Mouse (Mus musculus) heart, embryonic 14.5 days (tissue): Measurements from ENCODE around the gene Mafk. TPM values are rescaled to one million over a fixed set of nuclear protein-coding genes. Genes with fewer than 3 reads are reported as not detected.

Source experiments
- ATAC-seq: fragments of 200-750 bp; cut with Nextera tagmentation; 2 replicates; pipeline ENCODE4 v1.8.0; 2017; ENCODE audit warnings: low read depth, moderate TSS enrichment; ENCODE audit not compliant: insufficient number of reproducible peaks, insufficient read depth, low FRiP score
- H3K27ac ChIP-seq, 2 experiments: fragments of 200-500 bp in 1 of 2; fragments of 300-500 bp in 1 of 2; sonication (generic) in 1 of 2; replicated peaks in 1 of 2; 2 replicates each; pipeline ENCODE4 v1.5.1; 2012 to 2014; ENCODE audit warnings: low read depth in 2 of 2, low read length in 2 of 2, control low read depth in 1 of 2, mild to moderate bottlenecking in 1 of 2, mixed read lengths in 1 of 2; ENCODE audit not compliant: control insufficient read depth in 1 of 2, insufficient read depth in 1 of 2
- H3K27me3 ChIP-seq: fragments of 300-500 bp; sonication (generic); 2 replicates; pipeline ENCODE4 v1.6.1; 2014; ENCODE audit warnings: mild to moderate bottlenecking, low read length, control low read depth; ENCODE audit not compliant: control insufficient read depth, insufficient read depth
- H3K36me3 ChIP-seq: fragments of 300-500 bp; sonication (generic); 2 replicates; pipeline ENCODE4 v1.6.1; 2014; ENCODE audit warnings: mild to moderate bottlenecking, control low read depth, low read length, mixed read lengths; ENCODE audit not compliant: control insufficient read depth, insufficient read depth
- H3K4me1 ChIP-seq, 2 experiments: fragments of 200-500 bp in 1 of 2; fragments of 300-500 bp in 1 of 2; sonication (generic) in 1 of 2; 2 replicates each; pipeline ENCODE4 v1.6.1; 2012 to 2014; ENCODE audit warnings: low read length in 2 of 2, control low read depth in 1 of 2, mixed read lengths in 1 of 2; ENCODE audit not compliant: control insufficient read depth in 2 of 2, insufficient read depth in 2 of 2
- H3K4me2 ChIP-seq: fragments of 300-500 bp; sonication (generic); 2 replicates; pipeline ENCODE4 v1.6.1; 2014; ENCODE audit warnings: mild to moderate bottlenecking, low read length
- H3K4me3 ChIP-seq, 2 experiments: fragments of 200-500 bp in 1 of 2; fragments of 300-500 bp in 1 of 2; sonication (generic) in 1 of 2; 2 replicates each; pipeline ENCODE4 v1.5.1; 2012 to 2014; ENCODE audit warnings: low read length in 2 of 2, mild to moderate bottlenecking in 2 of 2, control low read depth in 1 of 2, low read depth in 1 of 2, moderate library complexity in 1 of 2; ENCODE audit not compliant: control insufficient read depth in 1 of 2, insufficient read depth in 1 of 2
- H3K9ac ChIP-seq: fragments of 300-500 bp; sonication (generic); 2 replicates; pipeline ENCODE4 v1.6.1; 2014; ENCODE audit warnings: mild to moderate bottlenecking, low read length
- H3K9me3 ChIP-seq: fragments of 300-500 bp; sonication (generic); 2 replicates; pipeline ENCODE4 v1.6.1; 2016; ENCODE audit warnings: low read length, control low read depth; ENCODE audit not compliant: control insufficient read depth
- WGBS: fragments of 180-500 bp; shearing (Covaris S2); extraction: QIAGEN DNeasy Blood & Tissue Kit; methylation state at CpG from one replicate; pipeline ENCODE4 v1.1.7; 2014; 5-methylcytosine and 5-hydroxymethylcytosine counted together
- polyA plus RNA-seq: library from polyadenylated mRNA; unstranded; fragments of >200 nt; fragmentation: Nextera tagmentation; extraction: Ambion mirVana; gene quantifications from 2 replicates; pipeline ENCODE4 v1.2.1, GENCODE M21; 2014

Gene Mafk
- polyA plus RNA-seq, 1 experiment from 2014 or later, result 11.2 TPM

GRCm38 (mm10) chr5:139803601-139804102, 12.3 kb downstream of the Mafk start:
- H3K4me1 ChIP-seq, result peaks cover 20 to 38% of the 10 kb centered on the region in 2 experiments
- peaks cover 40% of the 10 kb centered on the region for H3K36me3 ChIP-seq
- peak overlapping the region; percentile 41 for H3K4me2 ChIP-seq
- peak overlapping the region; percentile 58 to 79; a peak in 3 of 4 replicates for H3K27ac ChIP-seq
- H3K4me3 ChIP-seq, result no peak overlapping the region
- 5% methylated on average over 12 of the region's 12 CpGs for WGBS
- peak; percentile 49 for ATAC-seq
- no peaks in the 10 kb centered on the region for H3K27me3 ChIP-seq
- H3K9me3 ChIP-seq, result no peaks in the 10 kb centered on the region
- peak overlapping the region; percentile 47 for H3K9ac ChIP-seq

- H3K9ac ChIP-seq, result peak overlapping the region; percentile 47
- WGBS, result 4% methylated on average over 6 of the region's 6 CpGs
Observed at GRCm38 (mm10) chr5:139804107-139804551, 12.8 kb downstream of the Mafk start.

GRCm38 (mm10) chr5:139804573-139805111, 13.3 kb downstream of the Mafk start:
- WGBS, result 66% methylated on average over 11 of the region's 11 CpGs
- peak overlapping the region; percentile 58 to 79 for H3K27ac ChIP-seq
- H3K27me3 ChIP-seq, result no peaks in the 10 kb centered on the region
- H3K36me3 ChIP-seq, result peaks cover 32% of the 10 kb centered on the region
- H3K4me2 ChIP-seq, result peak overlapping the region; percentile 41; the same call in 1 of the 2 replicates
- no peaks in the 10 kb centered on the region for H3K9me3 ChIP-seq
- ATAC-seq, result no peak
- H3K4me3 ChIP-seq, result no peak overlapping the region
- H3K4me1 ChIP-seq, result peaks cover 17 to 30% of the 10 kb centered on the region in 2 experiments
- no peak overlapping the region; the same call in 1 of the 2 replicates for H3K9ac ChIP-seq

More at GRCm38 (mm10) chr5:139804107-139804551, 12.8 kb downstream of the Mafk start:
- Histone ChIP-seq H3K9me3 (no peaks in the 10 kb centered on the region), H3K4me2 (peak overlapping the region; percentile 41), H3K27ac (peak overlapping the region; percentile 58 to 79), H3K36me3 (peaks cover 37% of the 10 kb centered on the region), H3K27me3 (no peaks in the 10 kb centered on the region), H3K4me1 (peaks cover 17 to 33% of the 10 kb centered on the region in 2 experiments), H3K4me3 (no peak overlapping the region)
- peak; percentile 54 for ATAC-seq

GRCm38 (mm10) chr5:139805924-139806323, 14.6 kb downstream of the Mafk start:
- Histone ChIP-seq H3K36me3 (peaks cover 20% of the 10 kb centered on the region), H3K9me3 (no peaks in the 10 kb centered on the region), H3K27ac (no peak overlapping the region), H3K4me3 (no peak overlapping the region), H3K4me2 (no peak overlapping the region), H3K9ac (no peak overlapping the region), H3K27me3 (no peaks in the 10 kb centered on the region), H3K4me1 (peaks cover 15 to 25% of the 10 kb centered on the region in 2 experiments)
- 85% methylated on average over 8 of the region's 8 CpGs for WGBS
- ATAC-seq, result no peak

GRCm38 (mm10) chr5:139809397-139809796, 18.1 kb downstream of the Mafk start:
- Histone ChIP-seq H3K4me1 (peaks cover 5 to 7% of the 10 kb centered on the region in 2 experiments), H3K4me3 (no peak overlapping the region), H3K9me3 (no peaks in the 10 kb centered on the region), H3K27ac (no peak overlapping the region), H3K4me2 (no peak overlapping the region), H3K27me3 (peaks cover 19% of the 10 kb centered on the region), H3K36me3 (no peaks in the 10 kb centered on the region), H3K9ac (no peak overlapping the region)
- WGBS, result 57% methylated on average over 4 of the region's 4 CpGs
- ATAC-seq, result no peak

- WGBS, result 59% methylated on average over 15 of the region's 15 CpGs
- Histone ChIP-seq H3K9ac (no peak overlapping the region), H3K27me3 (peaks cover 25% of the 10 kb centered on the region), H3K36me3 (no peaks in the 10 kb centered on the region), H3K4me1 (peaks cover 11% of the 10 kb centered on the region in 2 experiments; a peak in 2 of 4 replicates), H3K4me2 (no peak overlapping the region), H3K9me3 (no peaks in the 10 kb centered on the region), H3K4me3 (no peak overlapping the region), H3K27ac (no peak overlapping the region)
- no peak for ATAC-seq
Observed at GRCm38 (mm10) chr5:139811677-139812397, 20.5 kb downstream of the Mafk start.

GRCm38 (mm10) chr5:139812398-139813125, 21.2 kb downstream of the Mafk start:
- Histone ChIP-seq H3K4me2 (no peak overlapping the region), H3K9ac (no peak overlapping the region), H3K4me1 (peaks cover 11% of the 10 kb centered on the region in 2 experiments; a peak in 2 of 4 replicates), H3K36me3 (no peaks in the 10 kb centered on the region), H3K9me3 (no peaks in the 10 kb centered on the region), H3K27me3 (peaks cover 25% of the 10 kb centered on the region), H3K4me3 (no peak overlapping the region), H3K27ac (no peak overlapping the region)
- WGBS, result 60% methylated on average over 20 of the region's 20 CpGs
- ATAC-seq, result no peak
